Mouse (Mus musculus): ENCODE data around the gene Cfl2. TPM values are rescaled to one million over a fixed set of nuclear protein-coding genes. Genes with fewer than 3 reads are reported as not detected.

The Cfl2 gene
- polyA plus RNA-seq, 1 experiment from 2014 or later, result 214 TPM

DNA sequence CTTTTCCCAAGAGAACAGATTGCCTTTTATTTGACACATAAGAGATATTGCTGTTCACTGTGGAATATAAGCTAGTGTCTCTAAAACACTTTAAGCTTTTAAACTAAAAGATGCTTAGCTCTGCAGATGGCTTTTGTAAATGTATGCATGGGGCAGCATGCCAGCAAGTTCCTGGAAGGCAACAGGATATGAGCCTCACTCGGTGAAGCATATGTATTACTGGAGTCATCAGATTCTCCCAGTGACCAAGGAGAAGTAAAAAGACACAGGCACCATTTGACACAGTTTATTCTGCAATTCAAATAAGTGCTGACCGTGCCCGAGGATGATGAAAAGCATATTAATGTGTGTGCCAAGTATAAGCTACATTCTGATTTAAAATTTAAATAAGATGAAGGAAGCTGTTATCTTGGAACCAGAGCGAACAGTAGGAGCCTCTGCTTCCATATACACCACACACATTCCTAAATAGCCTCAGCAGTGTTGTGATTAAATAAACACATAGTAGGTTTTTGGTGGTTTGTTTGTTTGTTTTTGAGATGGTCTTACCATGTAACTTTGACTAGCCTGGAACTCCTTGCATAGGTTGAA lies 39.7 kb downstream of the Cfl2 start:
- H3K4me1 ChIP-seq (ENCODE audit: control insufficient read depth, insufficient read depth, low read length), result 0 out of 2 replicates have a peak, but pooled peaks cover 3% of the 10 kb centered on the region
- peak; percentile 67; the same call in 1 of the 2 replicates for ATAC-seq (ENCODE audit: insufficient number of reproducible peaks, insufficient read depth, low FRiP score, low read depth)
- no peaks in the 10 kb centered on the region for H3K27me3 ChIP-seq (ENCODE audit: control insufficient read depth, insufficient read depth, low read length)
- H3K27ac ChIP-seq (ENCODE audit: low read length), result no peak overlapping the region
- H3K9ac ChIP-seq (replicated peaks; ENCODE audit: low read depth, low read length), result no peak overlapping the region
- no peak overlapping the region for H3K4me3 ChIP-seq (ENCODE audit: low read depth, low read length)
- no peak overlapping the region for H3K4me2 ChIP-seq (replicated peaks; ENCODE audit: low read depth, low read length)
- no peaks in the 10 kb centered on the region for H3K9me3 ChIP-seq (ENCODE audit: control insufficient read depth, low read depth, low read length)
- 36% methylated on average over 4 of the region's 4 CpGs for WGBS
- H3K36me3 ChIP-seq (ENCODE audit: control insufficient read depth, insufficient read depth, low read length), result no peaks in the 10 kb centered on the region

DNA sequence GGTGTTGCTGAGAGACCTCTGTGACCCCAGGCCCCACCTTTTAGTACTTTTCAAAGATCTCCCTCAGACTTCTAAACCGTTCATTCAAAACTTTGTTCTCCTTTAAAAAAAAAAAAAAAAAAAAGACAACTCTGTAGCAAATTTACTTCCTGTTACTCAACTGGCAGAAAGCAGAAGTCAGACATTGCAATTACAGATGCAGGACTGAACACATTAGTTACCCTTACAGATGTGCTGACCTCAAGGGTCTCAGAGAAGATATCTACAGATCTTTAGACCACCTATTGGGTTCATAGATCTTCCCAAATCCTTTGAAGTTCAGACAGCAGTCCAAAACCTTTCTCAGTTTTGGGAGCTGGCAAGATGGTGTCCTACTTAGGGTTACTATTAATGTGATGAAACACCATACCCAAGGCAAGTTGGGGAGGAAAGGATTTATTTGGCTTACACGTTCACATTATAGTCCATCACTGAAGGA lies 42.0 kb downstream of the Cfl2 start:
- 0 out of 2 replicates have a peak, but pooled peaks cover 3% of the 10 kb centered on the region for H3K4me1 ChIP-seq (ENCODE audit: control insufficient read depth, insufficient read depth, low read length)
- H3K4me2 ChIP-seq (replicated peaks; ENCODE audit: low read depth, low read length), result no peak overlapping the region
- 44% methylated on average over 2 of the region's 2 CpGs for WGBS
- H3K36me3 ChIP-seq (ENCODE audit: control insufficient read depth, insufficient read depth, low read length), result no peaks in the 10 kb centered on the region
- H3K4me3 ChIP-seq (ENCODE audit: low read depth, low read length), result no peak overlapping the region
- ATAC-seq (ENCODE audit: insufficient number of reproducible peaks, insufficient read depth, low FRiP score, low read depth), result no peak
- no peak overlapping the region for H3K27ac ChIP-seq (ENCODE audit: low read length)
- H3K27me3 ChIP-seq (ENCODE audit: control insufficient read depth, insufficient read depth, low read length), result no peaks in the 10 kb centered on the region
- no peaks in the 10 kb centered on the region for H3K9me3 ChIP-seq (ENCODE audit: control insufficient read depth, low read depth, low read length)
- H3K9ac ChIP-seq (replicated peaks; ENCODE audit: low read depth, low read length), result no peak overlapping the region

DNA sequence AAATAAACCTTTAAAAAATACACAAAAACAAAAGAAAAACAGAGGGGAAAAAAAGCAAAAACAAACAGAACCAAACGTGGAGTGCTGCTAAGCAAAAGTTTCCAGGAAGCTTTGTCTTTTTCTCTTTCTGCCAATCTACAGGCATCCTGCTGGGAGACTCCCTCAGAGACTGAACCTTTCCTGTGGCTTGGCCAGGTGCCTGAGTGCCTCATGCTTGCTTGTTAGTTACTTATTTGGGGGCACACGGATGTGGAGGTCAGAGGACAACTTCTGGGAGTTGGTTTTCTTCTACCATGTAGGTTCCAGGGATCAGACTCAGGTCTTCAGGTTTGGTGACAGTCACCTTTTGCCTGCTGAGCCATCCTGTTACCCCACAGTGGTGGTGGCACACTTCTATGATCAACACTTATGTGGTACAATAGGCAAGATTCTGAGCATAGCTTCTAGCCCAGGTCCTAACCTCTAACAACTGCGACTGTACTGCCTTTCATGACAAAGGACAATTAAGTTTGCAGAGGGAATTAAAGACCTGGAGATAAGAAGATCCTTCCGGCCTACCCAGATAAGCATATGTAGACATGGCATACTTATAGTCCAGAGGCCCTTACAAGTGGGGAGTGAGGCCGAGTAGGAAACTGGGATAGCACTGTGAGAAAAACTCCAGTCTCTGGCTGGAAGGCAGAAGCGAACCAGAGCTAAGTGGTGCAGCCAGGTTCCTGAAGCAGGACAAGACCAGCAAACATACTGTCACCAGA lies 43.3 kb downstream of the Cfl2 start:
- no peaks in the 10 kb centered on the region for H3K9me3 ChIP-seq (ENCODE audit: control insufficient read depth, low read depth, low read length)
- no peak overlapping the region for H3K9ac ChIP-seq (replicated peaks; ENCODE audit: low read depth, low read length)
- H3K27ac ChIP-seq (ENCODE audit: low read length), result no peak overlapping the region
- H3K4me3 ChIP-seq (ENCODE audit: low read depth, low read length), result no peak overlapping the region
- H3K4me2 ChIP-seq (replicated peaks; ENCODE audit: low read depth, low read length), result no peak overlapping the region
- ATAC-seq (ENCODE audit: insufficient number of reproducible peaks, insufficient read depth, low FRiP score, low read depth), result no peak
- H3K36me3 ChIP-seq (ENCODE audit: control insufficient read depth, insufficient read depth, low read length), result no peaks in the 10 kb centered on the region
- 0 out of 2 replicates have a peak, but pooled peaks cover 3% of the 10 kb centered on the region for H3K4me1 ChIP-seq (ENCODE audit: control insufficient read depth, insufficient read depth, low read length)
- H3K27me3 ChIP-seq (ENCODE audit: control insufficient read depth, insufficient read depth, low read length), result no peaks in the 10 kb centered on the region
- WGBS, result 65% methylated on average over 6 of the region's 6 CpGs

DNA sequence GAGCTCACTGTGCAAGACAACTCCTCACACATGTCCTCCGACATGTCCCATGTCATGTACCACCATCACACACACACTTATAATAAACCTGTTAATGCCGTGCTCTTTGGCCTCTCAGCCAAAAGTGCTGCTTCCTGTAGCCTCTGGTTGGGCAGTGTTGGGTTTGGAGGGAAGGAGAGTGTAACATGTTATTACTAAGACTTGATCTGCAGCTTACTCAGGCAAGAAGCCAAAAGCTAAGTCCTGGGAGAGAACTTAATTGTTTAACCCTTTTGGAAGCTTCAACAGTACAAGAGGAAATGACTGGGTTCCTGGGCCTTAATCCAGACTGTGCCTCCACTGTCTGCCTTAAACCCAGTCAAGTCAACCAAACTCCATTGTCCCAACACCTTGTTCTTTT lies 52.5 kb downstream of the Cfl2 start:
- Histone ChIP-seq H3K27me3 (ENCODE audit: control insufficient read depth, insufficient read depth, low read length) (no peaks in the 10 kb centered on the region), H3K4me2 (replicated peaks; ENCODE audit: low read depth, low read length) (no peak overlapping the region), H3K27ac (ENCODE audit: low read length) (no peak overlapping the region), H3K9ac (replicated peaks; ENCODE audit: low read depth, low read length) (no peak overlapping the region), H3K4me3 (ENCODE audit: low read depth, low read length) (no peak overlapping the region), H3K36me3 (ENCODE audit: control insufficient read depth, insufficient read depth, low read length) (no peaks in the 10 kb centered on the region), H3K4me1 (ENCODE audit: control insufficient read depth, insufficient read depth, low read length) (0 out of 2 replicates have a peak, but pooled peaks cover 4% of the 10 kb centered on the region), H3K9me3 (ENCODE audit: control insufficient read depth, low read depth, low read length) (no peaks in the 10 kb centered on the region)
- ATAC-seq (ENCODE audit: insufficient number of reproducible peaks, insufficient read depth, low FRiP score, low read depth), result no peak
- WGBS, result 49% methylated on average over 2 of the region's 2 CpGs

Other genes with a start within 250 kb of the Cfl2 start
- gene Sptssa, start 206.3 kb downstream of the Cfl2 start, polyA plus RNA-seq (2014; fragmentation: Nextera tagmentation; extraction: Ambion mirVana), result 235 and 238 TPM in 2 replicates
- 66.5 and 70.9 TPM in 2 replicates for gene Eapp, start 167.0 kb downstream of the Cfl2 start, polyA plus RNA-seq (2014; fragmentation: Nextera tagmentation; extraction: Ambion mirVana)
- gene Snx6, start 67.2 kb downstream of the Cfl2 start, polyA plus RNA-seq (2014; fragmentation: Nextera tagmentation; extraction: Ambion mirVana), result 204 and 216 TPM in 2 replicates
- not detected in 2 replicates for gene Gm20403, start 123.7 kb upstream of the Cfl2 start, polyA plus RNA-seq (2014; fragmentation: Nextera tagmentation; extraction: Ambion mirVana)
- 19.8 and 22.4 TPM in 2 replicates for gene Baz1a, start 151.5 kb upstream of the Cfl2 start, polyA plus RNA-seq (2014; fragmentation: Nextera tagmentation; extraction: Ambion mirVana)
- 33.0 and 34.5 TPM in 2 replicates for gene 2700097O09Rik, start 217.2 kb upstream of the Cfl2 start, polyA plus RNA-seq (2014; fragmentation: Nextera tagmentation; extraction: Ambion mirVana)
- gene Srp54a, start 217.4 kb upstream of the Cfl2 start, polyA plus RNA-seq (2014; fragmentation: Nextera tagmentation; extraction: Ambion mirVana), result 169 and 185 TPM in 2 replicates